9 mouse cellular contexts compared by ENCODE assay signal in genomic region chr9:63144502-63145248, GRCm38 (mm10). TPM values are rescaled to one million over a fixed set of nuclear protein-coding genes. Genes with fewer than 3 reads are reported as not detected.
DNase-seq lines count a peak whose midpoint lies in the region; ATAC-seq and TF ChIP-seq lines count a peak whose summit lies in the region.
"Had no signal": no experiment of that assay in that cellular context is flagged by ENCODE, and none has a peak within 500 bp of the region (broad histone marks: within the 10 kb centered on the region; RNA-seq: fewer than 3 reads in every experiment).

No protein-coding gene starts in this region.

- no peak overlapping the region for H3K27ac ChIP-seq in testis, adult 2 months (ENCODE audit: control insufficient read depth, insufficient read depth, low read depth, low read length)
- H3K27ac ChIP-seq in liver, embryonic 12.5 days = no peak overlapping the region
- no peak overlapping the region for H3K27ac ChIP-seq in stomach, postnatal 0 days (replicated peaks)
- H3K27ac ChIP-seq: macrophage had no signal

- H3K36me3 ChIP-seq in testis, adult 2 months (ENCODE audit: control insufficient read depth, insufficient read depth, low read length) = no peaks in the 10 kb centered on the region
- no peaks in the 10 kb centered on the region for H3K36me3 ChIP-seq in liver, embryonic 12.5 days
- no peaks in the 10 kb centered on the region for H3K36me3 ChIP-seq in stomach, postnatal 0 days (ENCODE audit: control insufficient read depth, insufficient read depth, low read length)

- no peak for TF ChIP-seq POLR2A in testis, adult 2 months (IDR thresholded peaks at IDR 0.05; ENCODE audit: control insufficient read depth, low read depth, low read length)

- 3% methylated on average over 76 of the region's 80 CpGs for WGBS in liver, embryonic 12.5 days (ENCODE audit: insufficient replicate concordance)
- WGBS in stomach, postnatal 0 days = 2% methylated on average over 74 of the region's 80 CpGs

- no peak overlapping the region for H3K9ac ChIP-seq in liver, embryonic 12.5 days
- no peak overlapping the region for H3K9ac ChIP-seq in stomach, postnatal 0 days (ENCODE audit: low read length)

- H3K4me2 ChIP-seq in liver, embryonic 12.5 days = no peak overlapping the region
- no peak overlapping the region for H3K4me2 ChIP-seq in stomach, postnatal 0 days (replicated peaks; ENCODE audit: low read depth)

- no peak for TF ChIP-seq CTCF in testis, adult 2 months (IDR thresholded peaks at IDR 0.05; ENCODE audit: control insufficient read depth, insufficient read depth, insufficient replicate concordance, low read depth, low read length)
- TF ChIP-seq CTCF in stomach, postnatal 0 days (IDR thresholded peaks at IDR 0.05; ENCODE audit: low read depth) = no peak

- H3K4me1 ChIP-seq in testis, adult 2 months (ENCODE audit: control insufficient read depth, insufficient read depth, low read length) = peaks cover 41% of the 10 kb centered on the region
- H3K4me1 ChIP-seq in liver, embryonic 12.5 days = peaks cover 36% of the 10 kb centered on the region
- H3K4me1 ChIP-seq in stomach, postnatal 0 days (replicated peaks; ENCODE audit: control insufficient read depth, insufficient read depth) = no peaks in the 10 kb centered on the region

- no peak for TF ChIP-seq EP300 in stomach, postnatal 0 days (optimal IDR thresholded peaks at IDR 0.05)

- H3K4me3 ChIP-seq in testis, adult 2 months (ENCODE audit: control insufficient read depth, low read depth, low read length) = peak overlapping the region; percentile 48
- 0 out of 2 replicates have a peak overlapping the region, but pooled peaks have one; percentile 23 for H3K4me3 ChIP-seq in liver, embryonic 12.5 days
- H3K4me3 ChIP-seq in stomach, postnatal 0 days (ENCODE audit: low read depth, low read length) = peak overlapping the region; percentile 22

- peaks cover 15% of the 10 kb centered on the region for H3K27me3 ChIP-seq in testis, adult 2 months (ENCODE audit: control insufficient read depth, insufficient read depth, low read length)
- H3K27me3 ChIP-seq in liver, embryonic 12.5 days (replicated peaks) = peaks cover 100% of the 10 kb centered on the region
- peaks cover 69% of the 10 kb centered on the region for H3K27me3 ChIP-seq in stomach, postnatal 0 days (ENCODE audit: control insufficient read depth, insufficient read depth, low read length)

- H3K9me3 ChIP-seq in liver, embryonic 12.5 days (replicated peaks) = no peaks in the 10 kb centered on the region
- H3K9me3 ChIP-seq in stomach, postnatal 0 days (ENCODE audit: control insufficient read depth, low read length) = no peaks in the 10 kb centered on the region

- no peak for ATAC-seq in liver, embryonic 12.5 days
- ATAC-seq in stomach, postnatal 0 days (ENCODE audit: low FRiP score, low TSS enrichment) = peak; percentile 11; the same call in 1 of the 2 replicates

- peak; percentile 25 to 35 for DNase-seq in cerebellum, postnatal 10 days
- DNase-seq in cerebellum, postnatal 25 days = no peak
- DNase-seq in testis, postnatal 14 days (ENCODE audit: low spot score) = no peak
- DNase-seq in stomach, postnatal 0 days (ENCODE audit: low spot score) = no peak
- no peak for DNase-seq in thymus, postnatal 36 days
- DNase-seq in layer of hippocampus, postnatal 36 days = no peak

RNA-seq across cellular contexts. Expression of gene Skor1, which starts 4.1 kb away (rescaled TPM):
- polyA plus RNA-seq in testis, adult 2 months (2012; rRNA removed) = 1.2 and 1.6 TPM in 2 replicates
- not detected in 2 replicates for polyA plus RNA-seq in liver, embryonic 12.5 days (2016; fragmentation: Nextera tagmentation; extraction: Ambion mirVana)
- polyA plus RNA-seq in stomach, postnatal 0 days (2015; fragmentation: Nextera tagmentation; extraction: Ambion mirVana) = not detected in 2 replicates
- under 1 TPM; 0.10 to 0.15 TPM for total RNA-seq in layer of hippocampus, postnatal 36 days (2021)

Comparison
In these comparisons a context has a peak if more than half of its experiments do, and no peak if none do; other contexts are left out.
1. DNase-seq: peak in cerebellum, postnatal 10 days (2 of 2); none in cerebellum, postnatal 25 days (0 of 2), testis, postnatal 14 days (single experiment), stomach, postnatal 0 days (single experiment), thymus, postnatal 36 days (0 of 2) and layer of hippocampus, postnatal 36 days (0 of 2).
2. Peak in every context shown above with its lines, with median percentiles within 50 percentile points of each other: H3K4me3 ChIP-seq.